Mouse (Mus musculus): ENCODE results near the gene Rprd1b. TPM values are rescaled to one million over a fixed set of nuclear protein-coding genes. Genes with fewer than 3 reads are reported as not detected.

Gene Rprd1b
- polyA plus RNA-seq, 1 experiment = 20.8 TPM

DNA sequence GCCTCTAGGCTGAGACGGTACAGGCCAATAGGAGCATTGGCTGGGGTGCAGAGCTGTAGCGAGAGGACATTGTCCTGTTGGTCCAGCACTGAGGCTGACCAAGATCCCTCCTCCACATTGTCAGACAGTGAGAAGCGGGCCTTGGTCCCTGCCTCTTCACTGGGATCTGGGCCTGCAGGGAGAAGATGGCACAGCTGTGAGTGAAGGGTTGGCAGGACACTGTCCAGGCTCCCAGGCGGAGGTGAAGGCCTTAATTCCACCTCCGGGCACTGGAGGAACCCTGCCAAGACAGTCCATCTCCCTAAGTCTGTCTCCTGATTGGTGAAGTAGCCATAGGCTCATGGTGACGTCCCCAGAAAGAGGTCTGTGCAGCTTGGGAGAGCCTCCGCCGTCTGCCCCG lies 110.5 kb downstream of the Rprd1b start:
- TF ChIP-seq POLR2A (IDR thresholded peaks at IDR 0.05; ENCODE audit: low read depth, low read length) (no peak), CTCF (IDR thresholded peaks at IDR 0.05; ENCODE audit: borderline replicate concordance, insufficient read depth, low read length) (no peak)
- Histone ChIP-seq H3K4me1 (ENCODE audit: control insufficient read depth, insufficient read depth, low read length) (peaks cover 6% of the 10 kb centered on the region; the same call in 1 of the 2 replicates), H3K4me3 (ENCODE audit: insufficient read depth, low read length) (no peak overlapping the region), H3K27ac (ENCODE audit: insufficient read depth, low read length) (no peak overlapping the region)

DNA sequence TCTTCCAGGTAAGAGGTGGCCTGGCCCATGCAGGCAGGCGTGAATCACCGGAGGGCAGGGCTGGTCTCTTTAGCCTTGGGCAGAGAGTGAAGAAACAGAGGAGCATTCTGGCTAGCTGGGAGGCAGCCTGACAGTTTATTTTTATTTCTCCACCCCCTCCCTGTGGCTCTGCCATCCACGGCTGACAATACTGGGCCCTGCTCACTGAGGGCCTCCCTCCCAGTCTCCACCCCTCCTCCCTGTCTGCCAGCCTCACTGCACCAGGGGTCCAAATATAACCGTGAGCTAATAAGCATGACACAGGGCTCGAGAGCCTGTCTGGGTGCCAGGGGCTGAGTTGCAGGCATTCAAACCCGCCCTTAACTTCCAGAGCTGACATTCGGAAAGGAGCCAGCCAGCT lies 111.3 kb downstream of the Rprd1b start:
- H3K4me1 ChIP-seq (ENCODE audit: control insufficient read depth, insufficient read depth, low read length) = peaks cover 6% of the 10 kb centered on the region; the same call in 1 of the 2 replicates
- TF ChIP-seq CTCF (IDR thresholded peaks at IDR 0.05; ENCODE audit: borderline replicate concordance, insufficient read depth, low read length) = no peak
- no peak for TF ChIP-seq POLR2A (IDR thresholded peaks at IDR 0.05; ENCODE audit: low read depth, low read length)
- H3K4me3 ChIP-seq (ENCODE audit: insufficient read depth, low read length) = no peak overlapping the region
- H3K27ac ChIP-seq (ENCODE audit: insufficient read depth, low read length) = peak overlapping the region; percentile 60

DNA sequence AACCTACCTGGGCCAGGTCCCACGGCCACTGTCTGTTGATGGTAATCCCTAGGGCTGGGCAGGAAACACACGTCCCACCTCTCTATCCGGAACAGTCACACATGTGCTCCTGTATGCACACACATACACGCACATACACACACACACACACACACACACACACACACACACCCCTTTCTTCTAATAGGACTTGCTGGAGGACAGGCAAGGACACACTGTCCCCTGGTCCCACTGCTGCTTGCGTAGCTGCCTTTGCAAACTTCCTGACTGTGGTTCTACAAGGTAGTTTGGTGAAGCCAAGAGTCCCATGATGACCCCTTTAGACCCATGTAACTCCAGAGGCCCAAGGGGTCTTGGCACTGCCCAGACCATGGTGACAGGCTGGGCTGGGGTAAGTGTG lies 112.4 kb downstream of the Rprd1b start:
- Histone ChIP-seq H3K27ac (ENCODE audit: insufficient read depth, low read length) (no peak overlapping the region), H3K4me3 (ENCODE audit: insufficient read depth, low read length) (no peak overlapping the region), H3K4me1 (ENCODE audit: control insufficient read depth, insufficient read depth, low read length) (peaks cover 6% of the 10 kb centered on the region; the same call in 1 of the 2 replicates)
- no peak for TF ChIP-seq POLR2A (IDR thresholded peaks at IDR 0.05; ENCODE audit: low read depth, low read length)
- no peak for TF ChIP-seq CTCF (IDR thresholded peaks at IDR 0.05; ENCODE audit: borderline replicate concordance, insufficient read depth, low read length)

DNA sequence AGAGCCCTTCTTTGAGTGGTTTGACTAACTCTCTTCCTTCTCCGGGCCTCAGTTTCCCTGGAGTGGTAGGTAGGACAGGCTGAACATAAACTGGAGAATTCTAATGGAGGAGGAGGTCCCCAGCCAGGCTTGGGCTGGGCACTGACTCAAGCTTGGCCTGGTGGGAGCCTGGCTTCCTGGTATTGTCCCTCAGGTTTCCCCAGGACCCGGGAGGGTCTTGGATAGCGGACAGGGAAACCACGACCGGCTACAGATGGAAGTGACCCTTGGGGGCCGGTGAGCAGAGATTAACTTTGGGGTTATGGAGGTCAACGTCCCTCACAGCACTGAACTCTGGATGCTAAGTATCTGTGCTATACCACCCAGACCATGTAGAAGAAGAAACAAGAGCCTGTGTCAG lies 113.0 kb downstream of the Rprd1b start:
- Histone ChIP-seq H3K4me1 (ENCODE audit: control insufficient read depth, insufficient read depth, low read length) (peaks cover 6% of the 10 kb centered on the region; the same call in 1 of the 2 replicates), H3K27ac (ENCODE audit: insufficient read depth, low read length) (no peak overlapping the region), H3K4me3 (ENCODE audit: insufficient read depth, low read length) (no peak overlapping the region)
- no peak for TF ChIP-seq CTCF (IDR thresholded peaks at IDR 0.05; ENCODE audit: borderline replicate concordance, insufficient read depth, low read length)
- no peak for TF ChIP-seq POLR2A (IDR thresholded peaks at IDR 0.05; ENCODE audit: low read depth, low read length)

DNA sequence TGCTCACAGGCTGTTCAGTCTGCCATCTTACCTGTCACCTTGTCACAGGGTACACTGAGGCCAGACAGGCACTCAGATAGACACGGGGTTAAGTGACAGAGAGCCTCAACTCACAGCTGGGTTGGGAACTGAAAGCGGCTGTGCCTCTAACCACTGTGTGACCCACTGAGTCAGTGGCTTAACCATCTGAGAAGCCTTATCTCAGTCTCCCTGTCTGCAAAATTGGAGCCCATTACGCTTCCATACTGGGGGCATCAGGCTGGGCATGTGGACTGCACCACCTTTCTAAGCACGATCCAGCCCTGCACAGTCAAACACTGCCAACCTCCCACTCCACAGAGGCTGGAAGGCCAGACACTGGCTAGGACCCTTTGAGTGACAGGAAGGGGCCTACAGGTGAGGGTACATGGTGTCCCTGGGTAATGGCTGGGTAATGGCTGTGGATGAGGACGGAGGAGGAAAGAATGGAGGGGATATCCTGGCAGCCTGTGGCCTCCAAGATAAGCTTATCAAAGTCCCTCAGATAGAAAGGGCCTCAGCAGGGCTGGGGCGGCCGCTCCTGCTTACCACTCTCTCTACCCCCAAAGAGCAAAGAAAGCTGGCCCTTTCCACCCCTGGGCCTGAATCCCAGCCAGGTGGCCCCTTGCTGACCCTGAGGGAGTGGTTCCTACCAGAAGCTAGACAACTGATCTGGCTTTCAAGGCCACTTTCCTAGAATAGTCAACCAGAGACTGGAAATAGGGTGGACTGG lies 113.6 kb downstream of the Rprd1b start:
- no peak for TF ChIP-seq POLR2A (IDR thresholded peaks at IDR 0.05; ENCODE audit: low read depth, low read length)
- Histone ChIP-seq H3K4me3 (ENCODE audit: insufficient read depth, low read length) (no peak overlapping the region), H3K27ac (ENCODE audit: insufficient read depth, low read length) (no peak overlapping the region), H3K4me1 (ENCODE audit: control insufficient read depth, insufficient read depth, low read length) (peaks cover 6% of the 10 kb centered on the region; the same call in 1 of the 2 replicates)

DNA sequence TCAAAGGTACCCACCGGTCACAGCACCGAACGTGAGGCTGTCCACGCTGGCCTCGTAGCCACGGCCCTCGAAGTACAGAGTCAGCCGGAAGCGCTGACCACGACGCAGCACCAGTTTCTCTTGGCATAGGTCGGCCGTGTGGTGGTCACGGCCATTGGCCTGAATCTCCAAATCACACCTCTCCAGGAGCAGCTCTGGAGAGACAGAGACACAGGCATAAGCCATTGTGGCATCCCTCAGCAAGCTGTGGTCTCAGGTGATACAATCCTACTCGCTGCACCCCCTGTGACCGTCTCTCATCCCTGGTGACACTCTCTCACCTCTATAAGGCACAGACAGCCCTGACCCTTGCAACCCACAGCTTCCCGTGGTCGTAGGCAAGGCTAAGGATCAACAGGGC lies 114.7 kb downstream of the Rprd1b start:
- H3K4me3 ChIP-seq (ENCODE audit: insufficient read depth, low read length) = no peak overlapping the region
- H3K4me1 ChIP-seq (ENCODE audit: control insufficient read depth, insufficient read depth, low read length) = peaks cover 6% of the 10 kb centered on the region; the same call in 1 of the 2 replicates
- TF ChIP-seq CTCF (IDR thresholded peaks at IDR 0.05; ENCODE audit: borderline replicate concordance, insufficient read depth, low read length) (no peak), POLR2A (IDR thresholded peaks at IDR 0.05; ENCODE audit: low read depth, low read length) (no peak)
- no peak overlapping the region for H3K27ac ChIP-seq (ENCODE audit: insufficient read depth, low read length)

DNA sequence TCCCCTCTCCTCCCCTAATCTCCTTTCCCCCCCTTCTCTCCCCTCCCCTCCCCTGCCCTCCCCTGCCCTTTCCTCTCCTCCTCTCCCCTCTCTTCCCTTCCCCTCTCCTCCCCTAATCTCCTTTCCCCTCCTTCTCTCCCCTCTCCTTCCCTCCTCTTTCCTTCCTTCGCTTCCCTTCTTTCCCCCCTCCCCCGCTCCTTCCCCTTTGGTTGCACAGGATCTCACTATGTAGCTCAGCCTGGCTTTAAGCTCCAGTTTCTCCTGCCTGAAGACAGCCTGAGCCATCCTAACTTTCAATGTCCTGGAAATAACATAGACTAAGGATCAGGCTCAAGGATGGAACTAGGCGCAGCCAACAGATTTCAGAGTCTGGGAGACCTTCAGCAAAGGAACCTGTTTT lies 115.5 kb downstream of the Rprd1b start:
- Histone ChIP-seq H3K4me1 (ENCODE audit: control insufficient read depth, insufficient read depth, low read length) (peaks cover 6% of the 10 kb centered on the region; the same call in 1 of the 2 replicates), H3K4me3 (ENCODE audit: insufficient read depth, low read length) (no peak overlapping the region)
- TF ChIP-seq CTCF (IDR thresholded peaks at IDR 0.05; ENCODE audit: borderline replicate concordance, insufficient read depth, low read length) (no peak), POLR2A (IDR thresholded peaks at IDR 0.05; ENCODE audit: low read depth, low read length) (no peak)

DNA sequence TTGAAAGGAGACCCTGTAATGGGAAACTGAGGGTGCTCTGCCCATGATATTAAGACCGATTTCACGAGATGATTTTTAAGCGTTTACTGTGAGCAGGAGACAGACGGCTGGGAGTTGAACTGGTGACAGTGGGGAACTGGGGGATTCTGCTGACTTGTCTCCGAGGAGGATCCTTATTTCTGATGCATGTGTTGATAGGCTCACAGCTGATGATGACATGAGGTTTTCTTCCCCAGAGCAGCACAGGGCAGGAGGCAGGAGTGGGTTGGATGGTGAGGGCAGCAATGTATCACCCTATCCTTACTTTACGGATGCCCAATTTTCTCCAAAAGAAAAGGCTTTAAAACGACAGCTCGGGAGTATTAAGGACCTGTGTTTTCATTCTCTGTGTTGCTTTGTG lies 116.0 kb downstream of the Rprd1b start:
- no peak overlapping the region for H3K4me3 ChIP-seq (ENCODE audit: insufficient read depth, low read length)
- TF ChIP-seq CTCF (IDR thresholded peaks at IDR 0.05; ENCODE audit: borderline replicate concordance, insufficient read depth, low read length) (no peak), POLR2A (IDR thresholded peaks at IDR 0.05; ENCODE audit: low read depth, low read length) (no peak)
- peaks cover 3% of the 10 kb centered on the region; the same call in 1 of the 2 replicates for H3K4me1 ChIP-seq (ENCODE audit: control insufficient read depth, insufficient read depth, low read length)
- H3K27ac ChIP-seq (ENCODE audit: insufficient read depth, low read length) = no peak overlapping the region

More for the DNA sequence above, 115.5 kb downstream of the Rprd1b start:
- H3K27ac ChIP-seq (ENCODE audit: insufficient read depth, low read length) = no peak overlapping the region

DNA sequence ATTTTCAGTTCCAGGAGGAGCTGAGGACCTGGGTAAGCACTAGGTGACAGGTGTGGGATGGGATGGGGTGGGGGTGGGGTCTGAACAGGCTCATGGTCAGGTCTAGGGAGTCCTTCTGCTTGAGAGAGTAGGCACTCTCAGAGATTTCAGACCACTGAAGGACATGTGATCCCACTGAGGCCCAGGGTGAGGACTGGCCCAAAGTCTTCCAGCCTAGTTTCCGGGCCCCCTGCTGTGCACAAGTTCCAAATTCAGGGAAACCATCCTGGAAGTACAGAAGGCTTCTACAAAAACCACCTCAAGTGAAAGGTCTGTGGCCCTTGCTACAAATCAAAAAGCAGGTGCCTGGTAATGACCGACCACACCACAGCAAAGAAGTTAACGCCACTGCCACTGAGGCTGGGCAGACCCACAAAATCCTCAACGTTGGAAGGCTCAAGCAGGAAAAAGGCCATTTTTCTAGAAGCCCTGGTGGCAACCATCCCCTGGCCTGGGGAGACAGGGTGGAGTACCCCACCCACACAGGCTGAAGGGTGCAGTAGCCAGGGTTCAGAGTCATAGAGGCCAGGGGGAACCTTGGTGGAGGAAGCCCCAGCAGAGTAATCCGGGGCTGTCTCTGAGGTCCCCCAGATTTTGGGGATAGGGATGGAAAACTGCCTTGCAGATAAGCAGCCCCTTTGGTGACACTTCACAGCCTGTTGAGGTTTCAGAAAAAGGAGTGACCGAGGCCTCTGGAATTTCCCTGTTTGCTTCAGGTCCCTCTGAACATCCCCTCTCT lies 116.6 kb downstream of the Rprd1b start:
- TF ChIP-seq POLR2A (IDR thresholded peaks at IDR 0.05; ENCODE audit: low read depth, low read length) (no peak), CTCF (IDR thresholded peaks at IDR 0.05; ENCODE audit: borderline replicate concordance, insufficient read depth, low read length) (no peak)
- Histone ChIP-seq H3K4me3 (ENCODE audit: insufficient read depth, low read length) (no peak overlapping the region), H3K27ac (ENCODE audit: insufficient read depth, low read length) (no peak overlapping the region), H3K4me1 (ENCODE audit: control insufficient read depth, insufficient read depth, low read length) (no peaks in the 10 kb centered on the region)
